In the genomic region with DNA sequence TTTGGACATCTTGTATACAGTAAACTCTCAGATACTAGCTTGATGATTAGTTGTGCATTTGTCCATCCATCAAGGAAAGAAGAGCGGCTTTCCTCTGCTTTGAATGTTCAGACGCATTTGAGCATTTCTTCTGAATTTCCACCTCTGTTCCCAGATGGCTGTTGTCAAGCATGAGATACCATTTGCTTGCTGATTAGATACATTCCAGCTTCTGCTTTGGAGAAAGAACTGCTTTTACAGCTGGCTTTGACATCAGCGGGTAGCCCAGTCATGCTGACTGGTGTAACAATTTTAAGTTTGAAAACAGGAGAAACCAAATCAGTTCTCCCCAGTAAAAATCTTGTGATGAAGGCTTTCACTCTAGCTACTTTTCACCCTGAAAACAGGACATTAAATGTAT, we compare ENCODE assay signal across 13 mouse cellular contexts.
DNase-seq lines count a peak whose midpoint lies in the region; TF ChIP-seq lines count a peak whose summit lies in the region.
"Had no signal": no experiment of that assay in that cellular context is flagged by ENCODE, and none has a peak within 500 bp of the region (broad histone marks: within the 10 kb centered on the region; RNA-seq: fewer than 3 reads in every experiment).

No protein-coding gene starts in this region.

- DNase-seq in heart, adult 18-20 months, result peak; percentile 43 to 68
- DNase-seq in heart, postnatal 25 days (ENCODE audit: low spot score), result no peak
- DNase-seq in layer of hippocampus, adult 2 months (ENCODE audit: low spot score in 2 of 2), result no peak
- no peak for DNase-seq in layer of hippocampus, adult 18-20 months (ENCODE audit: low spot score in 2 of 2)
- DNase-seq in embryo, embryonic 11 days, result peak; percentile 21
- peak; percentile 31 for DNase-seq in lung, postnatal 10 days
- DNase-seq in frontal cortex, postnatal 10 days (ENCODE audit: low spot score in 2 of 2), result no peak
- DNase-seq in adrenal gland, adult (ENCODE audit: inconsistent age in 2 of 2, low spot score in 1 of 2), result no peak
- DNase-seq: cerebellum, adult 9-11 months; layer of hippocampus, adult 9-11 months; liver, embryonic 13.5 days; thymus, postnatal 36 days had no signal

- H3K4me3 ChIP-seq in layer of hippocampus, adult 2 months, result no peak overlapping the region
- H3K4me3 ChIP-seq: liver, embryonic 13.5 days; megakaryocyte, embryonic 14.5 days had no signal

- H3K27ac ChIP-seq in layer of hippocampus, adult 2 months, result peak overlapping the region; percentile 29
- H3K27ac ChIP-seq: liver, embryonic 13.5 days had no signal

- intact Hi-C loops in heart, postnatal 25 days (cut with DNase I), result no loop called here

- TF ChIP-seq CTCF in layer of hippocampus, adult 2 months (conservative IDR thresholded peaks at IDR 0.05), result no peak

Comparison
In these comparisons a context has a peak if more than half of its experiments do, and no peak if none do; other contexts are left out.
1. DNase-seq: peak in heart, adult 18-20 months (2 of 2), embryo, embryonic 11 days (single experiment) and lung, postnatal 10 days (single experiment); none in heart, postnatal 25 days (single experiment), layer of hippocampus, adult 2 months (0 of 2), layer of hippocampus, adult 18-20 months (0 of 2), frontal cortex, postnatal 10 days (0 of 2) and adrenal gland, adult (0 of 2).